Mouse (Mus musculus): ENCODE results near the gene Kcnk6.

Kcnk6 gene

GRCm38 (mm10) chr7:29232247-29233013 is at the start of gene Kcnk6:
Gene Kcnk6, minus strand, starts transcription at chr7:29232515.
- no peak for DNase-seq

GRCm38 (mm10) chr7:29281201-29282073 is 49.1 kb upstream of the Kcnk6 start, which contains the start of gene Spint2:
Gene Spint2, minus strand, starts transcription at chr7:29281912.
- DNase-seq = peak; percentile 71 to 77

- peak in 1 of 2 experiments; percentile 49 for DNase-seq
These were observed 48.5 kb upstream of the Kcnk6 start for GRCm38 (mm10) chr7:29280801-29281200.

GRCm38 (mm10) chr7:29279924-29280323 is 47.6 kb upstream of the Kcnk6 start:
- no peak for DNase-seq

GRCm38 (mm10) chr7:29279261-29279660 is 46.9 kb upstream of the Kcnk6 start:
- peak; percentile 21 to 35 for DNase-seq

- no peak for DNase-seq
These were observed 45.2 kb upstream of the Kcnk6 start for GRCm38 (mm10) chr7:29277510-29277909.

GRCm38 (mm10) chr7:29276715-29277114 is 44.4 kb upstream of the Kcnk6 start:
- no peak for DNase-seq

- DNase-seq = no peak
These were observed 39.6 kb upstream of the Kcnk6 start for GRCm38 (mm10) chr7:29271687-29272465.

GRCm38 (mm10) chr7:29270445-29270844 is 38.1 kb upstream of the Kcnk6 start:
- DNase-seq = no peak

- no peak for DNase-seq
These were observed 34.6 kb upstream of the Kcnk6 start for GRCm38 (mm10) chr7:29266931-29267330.

GRCm38 (mm10) chr7:29265636-29266035 is 33.3 kb upstream of the Kcnk6 start:
- no peak for DNase-seq

- no peak for DNase-seq
These were observed 31.5 kb upstream of the Kcnk6 start for GRCm38 (mm10) chr7:29263831-29264230.

- no peak for DNase-seq
These were observed 29.8 kb upstream of the Kcnk6 start for GRCm38 (mm10) chr7:29262151-29262550.

- DNase-seq = peak in 1 of 2 experiments; percentile 42
These were observed 27.7 kb upstream of the Kcnk6 start for GRCm38 (mm10) chr7:29259781-29260730.

GRCm38 (mm10) chr7:29257368-29257767 is 25.1 kb upstream of the Kcnk6 start:
- no peak for DNase-seq

- no peak for DNase-seq
These were observed 23.6 kb upstream of the Kcnk6 start for GRCm38 (mm10) chr7:29255875-29256274.

GRCm38 (mm10) chr7:29253842-29254241 is 21.5 kb upstream of the Kcnk6 start:
- DNase-seq = no peak

- peak; percentile 44 to 66 for DNase-seq
These were observed 18.9 kb upstream of the Kcnk6 start for GRCm38 (mm10) chr7:29251166-29251565.

GRCm38 (mm10) chr7:29248261-29248841 is 16.0 kb upstream of the Kcnk6 start, which contains the start of gene 2200002D01Rik:
Gene 2200002D01Rik, minus strand, starts transcription at chr7:29248466.
- DNase-seq = peak; percentile 25 to 49

- peak; percentile 19 to 31 for DNase-seq
These were observed 15.4 kb upstream of the Kcnk6 start for GRCm38 (mm10) chr7:29247706-29248105.

- peak; percentile 72 to 80 for DNase-seq
These were observed 15.0 kb upstream of the Kcnk6 start for GRCm38 (mm10) chr7:29247314-29247700.

All from thymus, adult 18-20 months (tissue).